ENCODE assay signal across 16 mouse cellular contexts in the genomic region with DNA sequence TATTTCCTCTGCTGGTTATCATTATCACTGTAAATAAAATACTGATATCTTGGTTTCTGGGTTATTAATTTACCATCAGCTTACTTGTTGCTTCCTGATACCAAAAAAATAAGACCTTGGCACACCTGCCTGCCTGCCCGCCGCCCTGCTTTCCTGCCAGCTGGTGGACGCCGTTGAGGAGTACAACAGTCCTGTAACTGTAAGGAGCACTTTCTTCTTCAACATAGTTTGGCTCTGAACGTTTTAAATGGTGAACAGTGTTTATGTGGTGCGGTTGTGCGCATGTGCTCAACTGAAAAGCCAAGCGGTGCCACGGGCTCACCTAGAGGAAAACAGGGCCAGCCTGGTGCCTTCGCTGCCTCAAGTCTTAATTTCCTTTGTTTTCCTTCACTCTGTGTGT. TPM values are rescaled to one million over a fixed set of nuclear protein-coding genes. Genes with fewer than 3 reads are reported as not detected.
"Had no signal": no experiment of that assay in that cellular context is flagged by ENCODE, and none has a peak within 500 bp of the region (broad histone marks: within the 10 kb centered on the region; RNA-seq: fewer than 3 reads in every experiment).

No protein-coding gene starts in this region.

- H3K27me3 ChIP-seq: limb, embryonic 15.5 days; liver, embryonic 12.5 days; lung, embryonic 15.5 days; neural tube, embryonic 12.5 days had no signal

- H3K4me1 ChIP-seq: limb, embryonic 15.5 days; liver, embryonic 12.5 days; lung, embryonic 15.5 days; neural tube, embryonic 12.5 days had no signal

- H3K36me3 ChIP-seq: limb, embryonic 15.5 days; liver, embryonic 12.5 days; lung, embryonic 15.5 days; neural tube, embryonic 12.5 days had no signal

- H3K27ac ChIP-seq: limb, embryonic 15.5 days; liver, embryonic 12.5 days; lung, embryonic 15.5 days; macrophage; neural tube, embryonic 12.5 days had no signal

- H3K9ac ChIP-seq: limb, embryonic 15.5 days; liver, embryonic 12.5 days; lung, embryonic 15.5 days; neural tube, embryonic 12.5 days had no signal

- H3K9me3 ChIP-seq: limb, embryonic 15.5 days; liver, embryonic 12.5 days; lung, embryonic 15.5 days; neural tube, embryonic 12.5 days had no signal

- H3K4me3 ChIP-seq: limb, embryonic 15.5 days; liver, embryonic 12.5 days; lung, embryonic 15.5 days; megakaryocyte, embryonic 14.5 days; neural tube, embryonic 12.5 days had no signal

- ATAC-seq: liver, embryonic 12.5 days had no signal

- H3K4me2 ChIP-seq: limb, embryonic 15.5 days; liver, embryonic 12.5 days; lung, embryonic 15.5 days; neural tube, embryonic 12.5 days had no signal

- DNase-seq: kidney, adult 8-10 months; kidney, postnatal 36 days; layer of hippocampus, adult 9-11 months; layer of hippocampus, postnatal 36 days; lung, postnatal 14 days; midbrain, embryonic 14.5 days; retina, postnatal 1 day; right cerebral cortex, postnatal 4 days; thymus, adult 2 months; thymus, postnatal 25 days had no signal

RNA-seq across cellular contexts. Expression of a gene that starts 6.4 kb away (rescaled TPM):
- polyA plus RNA-seq: macrophage had no signal
